Mouse (Mus musculus) left cerebral cortex, postnatal 4 days (tissue): ENCODE results near the gene Cry1. TPM values are rescaled to one million over a fixed set of nuclear protein-coding genes. Genes with fewer than 3 reads are reported as not detected.

Experiments used
- DNase-seq: peaks from one replicate; pipeline ENCODE4 v3.0.0-alpha.2; 2022
- intact Hi-C: fragments of 180-260 bp; cut with DNase I; formaldehyde crosslinking; loops from one replicate; pipeline ENCODE4 v1.15.1; 2025
- total RNA-seq, 2 experiments: library from RNA; stranded (reverse); gene quantifications; 2 replicates each; pipeline ENCODE4 v1.2.3; 2021

Gene Cry1
- total RNA-seq, result 10 to 100 TPM; 23.9 to 26.6 TPM

DNA sequence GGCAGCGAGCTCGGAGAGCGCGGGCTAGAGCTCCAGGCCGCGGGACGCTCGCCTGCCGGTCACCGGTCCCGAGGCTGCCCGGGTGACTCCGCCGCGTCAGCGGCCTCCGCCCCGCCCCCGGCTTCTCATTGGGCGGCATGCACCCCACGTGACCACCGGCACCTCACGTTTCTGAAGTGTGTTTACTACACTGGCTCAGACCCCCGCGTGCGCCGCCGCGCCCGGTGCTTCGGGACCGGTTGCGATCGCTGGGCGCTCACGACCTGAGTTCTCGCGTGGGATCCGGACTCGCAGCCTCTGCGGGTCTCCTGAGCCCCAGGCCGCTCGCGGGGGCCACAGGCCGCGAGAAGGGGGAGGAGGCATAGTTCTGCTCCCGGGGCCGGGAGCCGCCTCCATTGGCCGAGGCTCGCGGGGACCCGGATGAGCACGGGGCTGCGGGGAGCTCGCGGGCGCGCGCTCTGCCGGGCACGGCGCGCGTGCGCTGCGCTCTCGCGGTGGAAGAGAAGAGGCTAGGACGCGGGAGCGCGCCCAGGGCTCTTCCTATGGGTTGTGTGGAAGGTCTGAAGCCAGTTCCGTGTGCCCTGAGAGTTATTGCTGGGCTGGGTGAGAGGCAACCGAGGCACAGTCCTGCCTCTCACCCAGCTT, at the start of gene Cry1:
TSS of gene Cry1 (minus strand) at position 101 of the 645 bp plus-strand sequence.
- peak; percentile 97 for DNase-seq
- intact Hi-C loops, result no loop called here

DNA sequence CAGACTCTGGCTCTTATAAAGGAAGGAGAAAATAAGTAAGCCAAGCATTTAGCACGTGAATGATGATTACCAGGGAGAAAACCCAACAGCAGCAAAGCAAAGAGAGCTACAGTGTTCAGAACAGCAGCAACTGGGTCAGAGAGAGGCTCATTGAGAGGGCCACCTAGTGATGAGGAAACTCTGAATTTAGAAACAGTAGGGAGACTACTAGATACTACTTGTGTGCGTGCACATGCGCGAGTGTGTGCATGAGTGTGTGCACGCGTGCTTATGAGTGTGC, 36.8 kb upstream of the Cry1 start:
- no peak for DNase-seq
- intact Hi-C loops, result loop anchor here (10.0 kb wide), 1 partner anchor 403 kb away; no protein-coding TSS in a partner anchor

DNA sequence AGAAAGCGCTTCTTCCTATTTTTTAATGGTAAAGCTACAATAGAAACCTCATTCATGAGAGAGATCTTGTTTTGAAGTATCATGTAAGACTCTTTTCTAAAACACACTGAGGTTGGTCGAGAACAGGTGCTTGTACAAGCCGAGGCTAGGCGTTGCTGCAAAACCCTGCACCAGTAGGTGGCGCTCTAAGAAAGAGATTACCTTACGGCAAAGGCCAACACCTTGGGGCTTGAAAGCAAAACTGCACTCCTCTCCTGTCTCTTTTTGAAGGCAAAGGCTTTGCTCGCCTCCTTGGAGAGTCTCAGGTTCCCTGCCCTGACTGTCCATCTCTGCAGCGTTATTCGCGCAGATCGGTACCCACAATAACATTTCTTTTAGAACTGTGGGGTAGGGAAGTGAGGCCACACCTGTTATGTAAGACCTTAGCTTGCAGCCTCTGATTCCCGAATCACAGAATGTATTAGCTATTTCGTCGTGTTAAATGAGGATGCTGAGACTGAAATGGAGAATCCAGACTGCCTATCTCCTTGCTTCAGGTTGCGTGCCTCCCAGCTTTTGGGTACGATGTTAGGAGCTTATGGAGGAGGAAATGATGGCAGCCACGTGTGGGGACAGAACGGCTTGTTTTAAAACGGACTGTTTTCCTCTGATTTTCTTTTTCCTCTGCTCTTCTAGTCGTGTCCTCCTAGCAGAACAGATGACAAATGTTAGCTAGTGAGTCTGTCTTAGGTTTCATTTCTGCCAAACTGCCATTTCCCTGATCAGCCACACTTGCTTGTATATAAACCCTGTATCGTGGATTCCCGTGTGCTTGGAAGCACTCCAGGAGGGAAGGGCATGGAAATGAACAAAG, 36.3 kb upstream of the Cry1 start:
- intact Hi-C loops, result loop anchor here (10.0 kb wide), 1 partner anchor 404 kb away; no protein-coding TSS in a partner anchor
- DNase-seq, result peak; percentile 91

DNA sequence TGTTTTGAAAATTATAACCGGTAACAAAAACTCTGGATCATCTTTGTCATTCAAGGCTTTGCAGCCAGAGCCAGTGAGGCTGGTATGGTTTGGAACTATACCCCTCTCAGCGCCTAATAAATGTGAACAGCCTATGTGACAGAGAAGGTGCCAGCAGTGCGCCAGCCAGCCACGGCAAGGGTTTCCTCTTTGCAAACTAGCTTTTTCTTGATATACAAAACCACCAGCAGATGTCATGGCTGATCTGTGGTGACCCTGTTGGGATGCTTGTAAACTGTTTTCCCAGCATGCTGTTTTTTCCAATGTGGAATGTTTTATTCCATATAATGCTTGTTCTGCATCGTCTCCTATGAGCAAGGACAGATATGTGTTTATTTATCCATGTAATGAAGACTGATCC, 30.0 kb upstream of the Cry1 start:
- intact Hi-C loops, result loop anchor here (5.0 kb wide), 1 partner anchor 172 kb away; the partner anchor contains the start of gene Btbd11
- peak; percentile 34 for DNase-seq

DNA sequence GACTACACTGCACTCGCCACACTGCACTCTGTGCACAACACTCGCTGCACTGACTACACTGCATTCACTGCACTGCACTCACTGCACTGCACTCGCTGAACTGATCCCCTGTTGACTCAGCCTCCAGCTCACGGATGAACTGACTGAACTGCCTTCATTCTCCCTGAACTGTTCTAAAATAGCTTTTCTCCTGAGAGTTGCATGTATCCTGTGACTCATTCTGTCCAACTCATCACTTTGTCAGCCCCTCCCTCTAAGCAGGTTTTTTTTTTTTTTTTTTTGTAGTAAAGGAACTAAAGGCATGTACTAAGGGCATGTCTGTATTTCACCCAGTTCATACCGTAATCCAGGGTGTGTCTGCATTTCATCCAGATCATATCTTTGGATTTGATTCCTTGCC, 26.8 kb upstream of the Cry1 start:
- intact Hi-C loops, result loop anchor here (2.0 kb wide), 1 partner anchor 439 kb away; no protein-coding TSS in a partner anchor
- no peak for DNase-seq

DNA sequence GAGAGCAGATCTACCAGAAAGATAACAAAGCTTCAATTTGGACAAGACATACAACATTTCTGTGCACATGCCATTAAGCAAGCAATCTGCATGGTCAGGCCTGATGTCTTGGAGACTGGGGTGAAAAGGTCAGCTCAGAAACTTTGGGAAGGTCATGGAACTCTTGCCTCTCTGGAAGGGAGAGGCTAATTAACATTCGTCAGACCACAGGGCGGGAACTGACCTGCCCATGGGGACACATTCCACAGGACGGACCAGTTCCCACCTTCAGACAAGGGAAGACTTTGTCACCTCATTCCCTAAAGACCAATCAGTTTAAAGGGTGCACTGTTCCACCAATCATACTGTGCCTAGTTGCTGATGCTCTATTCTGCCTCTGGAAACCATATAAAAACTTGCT, 25.3 kb upstream of the Cry1 start:
- intact Hi-C loops, result no loop called here
- no peak for DNase-seq

DNA sequence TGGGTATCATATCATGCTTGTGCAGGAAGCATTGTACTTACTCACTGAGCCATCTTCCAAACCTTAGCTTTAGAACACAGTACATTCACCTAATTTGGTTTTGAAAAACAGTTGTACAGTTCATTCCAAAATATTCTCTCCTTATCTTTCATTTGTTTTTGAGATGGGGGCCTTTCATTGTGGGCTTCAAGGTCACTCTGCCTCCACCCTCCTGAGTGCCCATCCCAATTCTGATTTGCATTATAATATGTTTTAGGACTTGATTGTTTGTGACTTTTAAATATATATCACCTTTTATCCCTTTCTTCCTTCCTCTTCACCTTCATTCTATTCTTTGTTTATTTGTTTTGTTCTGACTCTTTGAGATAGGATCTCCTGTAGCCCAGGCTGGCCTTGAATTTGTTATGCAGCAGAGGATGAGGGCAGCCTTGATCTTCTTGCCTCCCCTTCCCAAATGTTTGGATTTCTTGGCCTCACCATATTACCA, 24.3 kb upstream of the Cry1 start:
- DNase-seq, result no peak
- intact Hi-C loops, result no loop called here

DNA sequence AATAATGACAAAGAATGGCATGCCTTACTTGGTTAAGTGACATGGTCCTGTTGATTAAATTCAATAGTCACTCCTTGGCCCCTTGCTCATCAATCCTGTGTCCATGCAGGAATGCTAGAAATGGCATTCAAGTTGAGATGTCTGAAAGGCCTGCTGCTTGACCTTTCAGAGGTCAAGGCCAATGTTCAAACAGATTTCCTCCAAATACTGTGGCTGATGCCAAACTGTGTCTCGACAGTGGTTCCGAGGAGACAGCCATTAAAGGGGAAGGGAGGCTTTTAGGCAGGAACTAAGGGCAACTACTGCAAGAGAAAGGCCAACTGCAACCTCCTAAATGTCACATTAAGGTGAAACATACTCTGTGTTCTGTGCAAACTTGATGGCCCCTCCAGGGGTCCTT, 20.5 kb upstream of the Cry1 start:
- DNase-seq, result no peak
- intact Hi-C loops, result no loop called here

DNA sequence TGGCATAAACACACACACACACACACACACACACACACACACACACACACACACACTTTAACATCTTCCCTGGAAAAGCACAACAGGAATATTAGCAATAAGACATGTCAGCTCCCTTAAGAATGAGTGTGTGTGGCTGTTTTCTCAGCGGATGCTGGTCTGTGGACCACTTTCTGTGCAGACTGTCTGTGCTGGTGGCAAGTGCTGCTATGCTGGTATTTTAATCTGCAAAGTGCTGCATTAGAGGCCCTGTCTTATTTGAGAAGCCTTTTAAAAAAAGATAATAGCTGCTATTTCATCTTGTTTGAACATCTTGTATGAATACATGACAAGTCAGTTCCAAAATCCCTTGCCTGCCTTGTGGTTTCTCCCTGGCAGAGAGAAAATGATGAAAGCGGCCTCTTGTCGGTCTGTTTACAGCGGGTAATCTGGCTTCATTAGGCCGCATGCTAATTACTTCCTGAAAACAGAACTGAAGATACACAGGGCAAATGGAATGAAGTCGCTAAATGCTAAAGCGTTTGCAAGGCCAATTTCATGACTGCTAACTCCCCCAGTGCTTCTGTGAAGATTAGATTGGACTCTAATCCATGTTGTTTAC, 19.5 kb upstream of the Cry1 start:
- intact Hi-C loops, result no loop called here
- no peak for DNase-seq

DNA sequence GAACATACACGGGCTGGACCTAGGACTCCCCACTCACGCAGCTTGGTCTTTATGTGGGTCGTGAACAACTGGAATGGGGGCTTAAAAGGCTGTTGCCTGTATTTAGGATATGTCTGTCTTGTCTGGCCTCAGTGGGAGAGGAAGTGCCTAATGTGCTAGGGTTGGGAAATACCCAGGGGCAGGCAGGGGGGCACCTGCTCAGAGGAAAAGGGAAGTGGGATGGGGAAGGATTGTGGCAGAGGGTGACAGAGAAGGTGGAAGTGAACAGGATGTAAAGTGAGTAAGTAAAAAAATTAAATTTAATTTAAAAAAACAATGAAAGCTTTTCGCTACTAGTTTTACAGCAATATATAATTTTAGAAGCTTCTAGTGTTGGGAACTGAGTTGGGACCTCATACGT, 9.7 kb upstream of the Cry1 start:
- intact Hi-C loops, result no loop called here
- DNase-seq, result no peak

DNA sequence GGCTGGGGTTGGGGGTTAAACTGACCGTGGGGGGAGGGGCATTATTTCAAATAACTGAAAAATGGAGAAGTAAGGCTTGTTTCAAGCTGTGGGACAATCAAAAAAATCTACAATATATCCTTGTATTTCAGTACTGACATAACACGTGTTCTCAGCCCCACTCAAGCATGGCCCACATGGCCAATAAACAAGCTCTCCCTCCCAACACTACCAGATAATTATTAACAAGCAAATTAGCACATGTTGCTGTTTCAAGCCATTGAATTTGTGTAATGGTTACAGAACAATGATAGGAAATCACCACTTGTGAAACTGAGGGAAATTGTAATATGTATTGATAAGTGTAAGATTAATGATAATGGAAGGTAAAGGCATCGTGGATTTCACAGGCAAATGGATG, 8.5 kb upstream of the Cry1 start:
- DNase-seq, result no peak
- intact Hi-C loops, result no loop called here

DNA sequence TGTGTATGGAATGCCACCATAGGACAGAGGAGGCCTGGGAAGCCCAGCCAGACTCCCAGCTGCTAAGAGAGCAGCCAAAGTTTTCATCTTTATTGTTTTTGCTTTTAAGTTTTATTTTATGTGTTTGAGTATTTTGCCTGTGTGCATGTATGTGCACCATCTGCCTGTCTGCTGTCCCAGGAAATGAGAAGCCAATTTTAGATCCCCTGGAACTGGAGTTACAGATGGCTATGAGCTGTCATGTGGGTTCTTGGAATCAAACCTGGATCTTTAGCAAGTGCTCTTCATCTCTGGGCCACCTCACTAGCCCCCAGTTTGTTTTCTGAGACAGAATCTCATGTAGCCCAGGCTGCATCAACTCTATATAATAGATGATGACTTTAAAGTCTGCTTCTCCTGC, 5.8 kb upstream of the Cry1 start:
- DNase-seq, result no peak
- intact Hi-C loops, result no loop called here

DNA sequence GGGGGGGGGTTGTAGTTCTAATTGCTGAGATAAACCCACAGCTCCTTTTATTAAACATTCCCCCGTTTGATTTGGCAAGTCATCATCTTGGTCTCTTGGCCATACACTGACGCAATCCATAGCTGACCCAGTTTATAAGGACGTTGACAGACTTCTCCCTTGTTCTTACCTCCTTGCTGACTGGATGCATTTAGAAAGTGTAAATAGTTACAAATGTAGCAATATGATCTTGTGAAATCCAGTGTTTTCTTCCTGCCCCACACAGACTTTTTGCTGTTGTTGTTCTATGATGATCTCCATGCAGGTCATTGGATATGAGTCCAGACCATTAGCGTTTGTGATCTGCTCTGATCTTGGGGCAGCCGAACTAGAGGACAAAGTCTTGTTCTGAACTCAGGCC, 5.1 kb upstream of the Cry1 start:
- intact Hi-C loops, result no loop called here
- no peak for DNase-seq

DNA sequence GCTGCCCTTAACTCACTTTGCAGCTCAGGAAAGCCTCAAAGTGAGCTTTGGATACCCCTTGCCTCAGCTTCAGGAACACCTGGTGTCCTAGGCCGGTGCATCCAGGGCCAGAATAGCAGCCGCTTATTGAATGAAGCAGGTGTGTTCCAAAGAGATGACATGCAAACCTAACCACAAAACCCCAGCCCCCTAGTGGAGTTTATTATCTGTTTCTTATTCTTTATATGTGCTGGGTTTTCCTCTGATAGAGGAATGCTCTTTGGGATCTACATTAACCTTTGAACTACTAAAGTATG, 1.6 kb upstream of the Cry1 start:
- intact Hi-C loops, result no loop called here
- DNase-seq, result no peak

DNA sequence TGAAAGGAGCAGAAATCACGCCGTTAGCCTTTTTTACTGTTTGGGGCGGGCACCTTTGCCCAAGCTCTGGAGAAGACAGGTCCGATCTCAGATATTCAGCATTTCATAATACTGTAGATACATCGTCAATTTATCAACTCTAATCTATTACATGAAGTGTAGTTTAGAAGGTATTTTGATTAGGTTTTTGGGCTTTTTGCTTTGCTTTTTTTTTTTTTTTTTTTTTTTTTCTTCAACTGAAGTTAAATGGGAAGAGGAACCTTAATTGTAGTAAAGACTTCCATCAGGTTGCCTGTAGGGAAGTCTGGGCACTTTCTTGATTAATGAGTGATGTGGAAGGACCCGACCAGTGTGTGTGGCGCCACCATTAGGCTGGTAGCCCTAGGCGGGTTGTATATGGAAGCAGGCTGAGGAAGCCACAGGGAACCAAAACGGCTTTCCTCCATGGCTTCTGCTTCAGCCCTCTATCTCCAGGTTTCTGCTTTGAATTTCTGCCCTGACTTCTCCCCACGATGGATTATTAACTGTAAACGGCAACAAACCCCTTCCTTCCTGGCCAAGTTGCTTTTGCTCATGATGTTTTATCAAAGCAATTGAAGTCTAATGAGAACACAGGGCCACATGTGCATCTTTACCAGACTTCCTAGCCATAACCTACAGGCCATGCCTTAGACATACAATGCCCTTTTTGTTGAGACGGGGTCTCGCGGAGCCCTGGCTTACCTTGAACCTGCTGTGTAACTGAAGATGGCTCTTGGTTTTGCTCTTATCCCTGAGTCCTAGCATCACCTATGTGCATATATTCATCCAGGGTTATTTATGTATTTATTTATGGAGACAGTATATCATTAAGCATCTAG, 1.0 kb upstream of the Cry1 start:
- DNase-seq, result peak; percentile 36
- intact Hi-C loops, result no loop called here

DNA sequence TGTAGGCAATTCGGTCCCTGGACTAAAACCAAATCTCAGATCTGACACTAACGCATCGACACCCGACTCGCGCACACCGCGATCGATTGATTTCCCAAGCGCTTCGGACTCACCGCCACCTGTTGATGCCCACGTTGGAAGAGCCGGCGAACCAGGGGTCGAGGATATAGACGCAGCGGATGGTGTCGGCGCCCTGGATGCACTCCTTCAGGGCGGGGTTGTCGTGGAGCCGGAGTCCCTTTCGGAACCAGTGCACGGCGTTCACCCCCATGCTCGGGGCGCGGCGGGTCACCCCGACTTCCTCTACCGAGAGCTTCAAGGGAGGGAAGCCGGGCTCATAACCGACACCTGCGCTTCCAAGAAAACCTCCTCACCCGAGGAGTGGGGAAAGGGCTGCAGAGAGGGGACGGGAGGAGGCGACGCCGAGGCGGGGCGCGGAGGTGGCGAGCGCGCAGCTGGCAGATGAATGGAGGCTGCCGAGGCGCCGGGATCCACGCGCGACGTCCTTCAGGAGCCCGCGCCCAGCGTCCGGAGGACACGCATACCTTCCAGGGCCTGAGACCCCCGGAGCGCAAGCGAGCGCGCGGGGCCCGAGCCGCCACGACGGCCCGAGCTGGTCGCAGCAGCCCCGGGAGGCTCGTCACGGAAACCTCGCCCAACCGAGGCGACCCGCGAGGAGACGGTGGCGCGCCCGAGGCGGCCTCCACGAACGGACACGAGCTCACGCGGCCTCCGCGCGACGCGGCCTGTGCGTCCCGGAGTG, 482 bp downstream of the Cry1 start:
- intact Hi-C loops, result no loop called here
- DNase-seq, result peak; percentile 41

DNA sequence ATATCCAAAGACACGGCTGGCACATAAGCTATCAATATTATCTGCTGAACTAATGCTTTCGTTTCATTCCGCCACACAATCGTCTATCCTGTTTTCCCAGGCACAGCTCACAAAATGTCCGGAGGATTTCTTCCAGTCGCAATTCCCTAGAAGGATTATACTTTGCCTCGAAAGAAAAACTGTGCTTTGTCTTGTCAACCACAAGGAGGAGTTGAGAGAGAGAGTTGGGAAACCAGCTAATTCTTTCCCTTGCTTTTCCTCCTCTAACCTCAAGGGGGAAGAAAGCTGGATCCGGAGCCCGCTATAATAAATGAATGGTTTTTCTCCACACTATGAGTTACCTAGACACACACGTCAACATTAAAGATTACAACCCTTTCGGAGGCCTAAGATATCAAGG, 1.2 kb downstream of the Cry1 start:
- intact Hi-C loops, result no loop called here
- DNase-seq, result peak; percentile 17

DNA sequence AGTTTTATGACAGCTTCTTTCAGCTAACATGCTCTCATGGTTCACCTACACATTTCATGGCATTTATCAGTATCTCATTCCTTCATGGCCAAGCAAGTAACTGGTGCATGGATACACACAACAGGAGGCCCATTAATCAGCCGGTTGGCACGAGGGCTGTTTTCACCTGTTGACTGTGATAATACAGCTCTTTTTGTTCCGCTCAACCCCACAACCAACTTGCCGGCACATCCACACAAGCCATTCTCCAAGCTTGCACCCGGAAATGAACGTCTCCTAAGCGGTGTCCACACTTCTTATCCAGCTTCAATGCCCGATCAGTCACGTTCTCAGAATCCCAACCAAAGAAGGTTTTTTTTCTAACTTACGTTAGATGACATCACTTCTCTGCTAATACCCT, 2.1 kb downstream of the Cry1 start:
- no peak for DNase-seq
- intact Hi-C loops, result no loop called here

DNA sequence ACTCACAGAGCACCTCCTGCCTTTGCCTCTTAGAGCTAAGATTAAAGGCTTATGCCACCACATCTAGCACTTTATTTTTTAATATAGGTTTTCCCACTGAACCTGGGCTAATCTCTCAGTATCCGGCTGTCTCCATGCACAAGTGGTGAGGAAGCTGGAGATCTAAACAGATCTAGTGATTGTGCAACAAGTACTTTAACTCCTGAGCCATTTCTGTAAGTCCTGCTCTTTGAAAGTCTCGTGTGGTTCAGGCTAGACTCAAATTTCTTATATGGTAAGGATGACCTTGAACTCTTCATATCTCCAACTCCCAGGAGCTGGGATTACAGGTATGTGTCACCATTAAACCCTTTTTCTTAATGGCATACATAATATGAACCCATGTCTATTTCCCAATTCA, 8.2 kb downstream of the Cry1 start:
- no peak for DNase-seq
- intact Hi-C loops, result no loop called here

DNA sequence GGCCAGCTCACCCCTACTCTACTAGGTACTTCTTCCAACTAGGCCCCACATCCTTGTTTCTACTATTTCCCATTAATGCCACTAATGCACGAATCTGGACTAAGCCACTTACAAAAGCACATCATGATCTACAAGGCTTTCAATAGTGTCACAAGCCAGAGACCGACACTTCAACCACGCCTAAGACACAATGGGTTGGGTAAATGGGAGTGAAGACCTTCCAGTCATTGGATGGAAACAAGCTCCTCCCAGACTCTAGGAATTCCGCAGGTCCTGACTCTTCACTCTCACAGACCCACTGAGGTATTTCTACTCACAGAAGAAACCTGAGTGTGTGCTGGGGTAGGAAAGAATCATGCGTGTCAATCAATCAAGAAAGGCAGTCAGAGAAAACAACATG, 19.6 kb downstream of the Cry1 start:
- DNase-seq, result no peak
- intact Hi-C loops, result no loop called here
